Mouse (Mus musculus) hindbrain, embryonic 16.5 days (tissue): ENCODE measurements around the gene Lyplal1. TPM values are rescaled to one million over a fixed set of nuclear protein-coding genes. Genes with fewer than 3 reads are reported as not detected.
A peak's percentile ranks its signal among the peaks of the same experiment; 100 is the strongest.

Source experiments
- ATAC-seq: fragments of 200-750 bp; cut with Nextera tagmentation; 2 replicates; pipeline ENCODE4 v1.8.0; 2017; ENCODE audit warnings: moderate TSS enrichment, moderate library complexity
- H3K27ac ChIP-seq: fragments of 300-500 bp; sonication (generic); 2 replicates; pipeline ENCODE4 v1.5.1; 2014; ENCODE audit warnings: low read depth, mild to moderate bottlenecking, control low read depth, low read length, moderate library complexity
- H3K27me3 ChIP-seq: fragments of 300-500 bp; sonication (generic); replicated peaks from 2 replicates; pipeline ENCODE4 v1.6.1; 2014; ENCODE audit warnings: low read length; ENCODE audit not compliant: control insufficient read depth, insufficient read depth
- H3K36me3 ChIP-seq: fragments of 300-500 bp; sonication (generic); 2 replicates; pipeline ENCODE4 v1.6.1; 2014; ENCODE audit warnings: mild to moderate bottlenecking, low read length, moderate library complexity, mixed read lengths; ENCODE audit not compliant: control insufficient read depth, insufficient read depth
- H3K4me1 ChIP-seq: fragments of 300-500 bp; sonication (generic); 2 replicates; pipeline ENCODE4 v1.6.1; 2014; ENCODE audit warnings: low read depth, low read length; ENCODE audit not compliant: control insufficient read depth, insufficient read depth
- H3K4me2 ChIP-seq: fragments of 300-500 bp; sonication (generic); 2 replicates; pipeline ENCODE4 v1.6.1; 2014; ENCODE audit warnings: mild to moderate bottlenecking, low read length, control low read depth, moderate library complexity
- H3K4me3 ChIP-seq: fragments of 300-500 bp; sonication (generic); 2 replicates; pipeline ENCODE4 v1.5.1; 2014; ENCODE audit warnings: mild to moderate bottlenecking, low read length, control low read depth, moderate library complexity
- H3K9ac ChIP-seq: fragments of 300-500 bp; sonication (generic); 2 replicates; pipeline ENCODE4 v1.6.1; 2014; ENCODE audit warnings: low read depth, mild to moderate bottlenecking, control low read depth, low read length, moderate library complexity
- H3K9me3 ChIP-seq: fragments of 300-500 bp; sonication (generic); 2 replicates; pipeline ENCODE4 v1.6.1; 2014; ENCODE audit warnings: mild to moderate bottlenecking, low read length, moderate library complexity; ENCODE audit not compliant: control insufficient read depth
- WGBS: fragments of 180-500 bp; shearing (Covaris S2); extraction: QIAGEN DNeasy Blood & Tissue Kit; methylation state at CpG from one replicate; pipeline ENCODE4 v1.1.7; 2014; 5-methylcytosine and 5-hydroxymethylcytosine counted together
- polyA plus RNA-seq: library from polyadenylated mRNA; unstranded; fragments of >200 nt; fragmentation: Nextera tagmentation; extraction: Ambion mirVana; gene quantifications from 2 replicates; pipeline ENCODE4 v1.2.1, GENCODE M21; 2015

Lyplal1 gene
- polyA plus RNA-seq, 1 experiment from 2014 or later, result 14.5 TPM

GRCm38 (mm10) chr1:186128940-186129339 is 11.8 kb upstream of the Lyplal1 start:
- no peak overlapping the region for H3K4me2 ChIP-seq
- no peak for ATAC-seq
- H3K9me3 ChIP-seq, result no peaks in the 10 kb centered on the region
- H3K4me1 ChIP-seq, result no peaks in the 10 kb centered on the region
- H3K4me3 ChIP-seq, result no peak overlapping the region
- WGBS, result 92% methylated on average over 8 of the region's 8 CpGs
- no peak overlapping the region for H3K27ac ChIP-seq
- no peaks in the 10 kb centered on the region for H3K27me3 ChIP-seq
- H3K9ac ChIP-seq, result no peak overlapping the region
- H3K36me3 ChIP-seq, result no peaks in the 10 kb centered on the region

GRCm38 (mm10) chr1:186126313-186126862 is 9.3 kb upstream of the Lyplal1 start:
- ATAC-seq, result no peak
- Histone ChIP-seq H3K4me2 (no peak overlapping the region), H3K9ac (no peak overlapping the region), H3K27me3 (no peaks in the 10 kb centered on the region), H3K9me3 (no peaks in the 10 kb centered on the region), H3K27ac (no peak overlapping the region), H3K36me3 (no peaks in the 10 kb centered on the region), H3K4me3 (no peak overlapping the region), H3K4me1 (no peaks in the 10 kb centered on the region)
- WGBS, result 74% methylated on average over 6 of the region's 6 CpGs

- H3K27ac ChIP-seq, result no peak overlapping the region
- no peak for ATAC-seq
Measured at GRCm38 (mm10) chr1:186123690-186124089, 6.6 kb upstream of the Lyplal1 start.

GRCm38 (mm10) chr1:186119856-186120255 is 2.7 kb upstream of the Lyplal1 start:
- H3K27me3 ChIP-seq, result no peaks in the 10 kb centered on the region
- H3K4me3 ChIP-seq, result no peak overlapping the region
- 40% methylated on average over 5 of the region's 5 CpGs for WGBS
- ATAC-seq, result no peak
- no peaks in the 10 kb centered on the region for H3K9me3 ChIP-seq
- H3K36me3 ChIP-seq, result no peaks in the 10 kb centered on the region
- no peak overlapping the region for H3K27ac ChIP-seq
- no peak overlapping the region for H3K4me2 ChIP-seq
- H3K9ac ChIP-seq, result no peak overlapping the region
- H3K4me1 ChIP-seq, result peaks cover 2% of the 10 kb centered on the region; the same call in 1 of the 2 replicates

More at GRCm38 (mm10) chr1:186123690-186124089, 6.6 kb upstream of the Lyplal1 start:
- H3K4me2 ChIP-seq, result no peak overlapping the region
- no peaks in the 10 kb centered on the region for H3K9me3 ChIP-seq
- H3K27me3 ChIP-seq, result no peaks in the 10 kb centered on the region
- H3K4me1 ChIP-seq, result no peaks in the 10 kb centered on the region
- H3K9ac ChIP-seq, result no peak overlapping the region
- no peaks in the 10 kb centered on the region for H3K36me3 ChIP-seq
- H3K4me3 ChIP-seq, result no peak overlapping the region

DNA sequence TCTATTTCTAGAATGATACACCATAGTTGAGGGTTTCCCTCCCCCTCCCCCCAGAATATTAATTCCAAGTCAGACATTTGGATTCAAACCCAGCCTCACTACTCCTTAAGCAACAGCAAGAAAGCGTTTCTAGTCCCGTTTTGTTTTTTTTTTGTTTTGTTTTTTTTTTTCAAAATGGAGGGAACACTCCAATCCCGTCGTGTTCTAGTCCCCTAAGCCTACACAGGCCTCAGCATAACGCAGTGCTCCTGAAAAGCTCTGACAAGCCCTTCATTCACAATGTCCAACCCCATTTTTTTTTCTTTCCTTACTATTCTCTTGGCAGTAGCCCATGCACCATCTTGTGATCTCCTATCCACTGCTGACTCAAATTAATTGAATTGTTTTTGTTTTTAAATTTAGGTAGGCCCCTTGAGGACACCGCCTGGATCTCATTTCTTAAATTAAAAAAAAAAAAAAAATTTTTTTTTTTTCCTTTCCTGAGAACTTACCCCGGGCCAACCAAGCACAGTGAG is 967 bp downstream of the Lyplal1 start:
- ATAC-seq, result no peak
- Histone ChIP-seq H3K4me3 (peak overlapping the region; percentile 73), H3K36me3 (no peaks in the 10 kb centered on the region), H3K9me3 (no peaks in the 10 kb centered on the region), H3K27me3 (no peaks in the 10 kb centered on the region), H3K4me1 (peaks cover 2% of the 10 kb centered on the region; the same call in 1 of the 2 replicates), H3K4me2 (peak overlapping the region; percentile 84), H3K27ac (no peak overlapping the region), H3K9ac (peak overlapping the region; percentile 99)
- WGBS, result 58% methylated on average over 7 of the region's 7 CpGs

DNA sequence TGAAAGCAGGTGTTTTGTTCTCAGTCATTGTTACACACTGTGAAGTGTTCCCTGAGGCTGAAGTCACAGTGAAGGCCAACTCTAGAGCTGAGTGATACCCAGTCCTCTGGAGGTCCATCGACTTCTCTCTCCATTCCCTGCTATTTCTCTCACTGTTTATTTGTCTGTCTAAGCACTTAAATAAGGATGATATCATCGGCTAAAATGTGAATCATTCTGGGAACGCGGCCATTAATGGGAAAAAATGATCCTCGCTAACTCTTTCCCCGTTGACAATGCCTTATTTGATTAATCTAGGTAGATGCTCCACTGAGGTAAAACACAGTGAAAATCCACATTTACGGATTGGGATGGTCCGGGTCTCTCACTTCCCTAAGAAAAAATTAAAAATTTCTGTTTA is 14.8 kb downstream of the Lyplal1 start:
- WGBS, result 89% methylated on average over 8 of the region's 8 CpGs

GRCm38 (mm10) chr1:186066266-186066897 is 50.7 kb downstream of the Lyplal1 start:
- ATAC-seq, result no peak
- Histone ChIP-seq H3K4me3 (no peak overlapping the region), H3K27ac (no peak overlapping the region), H3K4me2 (no peak overlapping the region), H3K4me1 (no peaks in the 10 kb centered on the region), H3K9ac (no peak overlapping the region), H3K36me3 (no peaks in the 10 kb centered on the region), H3K27me3 (no peaks in the 10 kb centered on the region), H3K9me3 (no peaks in the 10 kb centered on the region)
- WGBS, result 76% methylated on average over 2 of the region's 2 CpGs

More for the DNA sequence above, 14.8 kb downstream of the Lyplal1 start:
- ATAC-seq, result no peak
- no peaks in the 10 kb centered on the region for H3K27me3 ChIP-seq
- H3K4me3 ChIP-seq, result no peak overlapping the region
- H3K9ac ChIP-seq, result no peak overlapping the region
- no peak overlapping the region for H3K4me2 ChIP-seq
- no peaks in the 10 kb centered on the region for H3K4me1 ChIP-seq
- no peak overlapping the region for H3K27ac ChIP-seq
- no peaks in the 10 kb centered on the region; the same call in 1 of the 2 replicates for H3K36me3 ChIP-seq
- H3K9me3 ChIP-seq, result no peaks in the 10 kb centered on the region

- no peak overlapping the region for H3K4me3 ChIP-seq
- no peaks in the 10 kb centered on the region for H3K4me1 ChIP-seq
- no peaks in the 10 kb centered on the region for H3K27me3 ChIP-seq
- no peaks in the 10 kb centered on the region for H3K36me3 ChIP-seq
- WGBS, result 78% methylated on average over 2 of the region's 2 CpGs
- no peak overlapping the region for H3K27ac ChIP-seq
- H3K9me3 ChIP-seq, result no peaks in the 10 kb centered on the region
- no peak for ATAC-seq
- H3K9ac ChIP-seq, result no peak overlapping the region
- H3K4me2 ChIP-seq, result no peak overlapping the region
Measured at GRCm38 (mm10) chr1:186060041-186060440, 57.1 kb downstream of the Lyplal1 start.

GRCm38 (mm10) chr1:186054227-186054626 is 62.9 kb downstream of the Lyplal1 start:
- WGBS, result 75% methylated on average over 7 of the region's 7 CpGs
- Histone ChIP-seq H3K27ac (no peak overlapping the region), H3K4me2 (no peak overlapping the region)

More at GRCm38 (mm10) chr1:186054227-186054626, 62.9 kb downstream of the Lyplal1 start:
- Histone ChIP-seq H3K9me3 (no peaks in the 10 kb centered on the region), H3K36me3 (no peaks in the 10 kb centered on the region), H3K4me3 (no peak overlapping the region), H3K4me1 (no peaks in the 10 kb centered on the region), H3K9ac (no peak overlapping the region), H3K27me3 (no peaks in the 10 kb centered on the region)
- no peak for ATAC-seq
